Mouse (Mus musculus): Measurements from ENCODE around the gene Qprt. TPM values are rescaled to one million over a fixed set of nuclear protein-coding genes. Genes with fewer than 3 reads are reported as not detected.

Qprt gene
- total RNA-seq (2021): not detected

GRCm38 (mm10) chr7:127121911-127122270 lies at the start of gene Qprt:
Gene Qprt, minus strand, starts transcription at chr7:127122226.
- DNase-seq (ENCODE audit: low spot score): no peak
- intact Hi-C loops (cut with DNase I): loop anchor here (10.0 kb wide), 1 partner anchor 103 kb away; no protein-coding TSS in a partner anchor

DNA sequence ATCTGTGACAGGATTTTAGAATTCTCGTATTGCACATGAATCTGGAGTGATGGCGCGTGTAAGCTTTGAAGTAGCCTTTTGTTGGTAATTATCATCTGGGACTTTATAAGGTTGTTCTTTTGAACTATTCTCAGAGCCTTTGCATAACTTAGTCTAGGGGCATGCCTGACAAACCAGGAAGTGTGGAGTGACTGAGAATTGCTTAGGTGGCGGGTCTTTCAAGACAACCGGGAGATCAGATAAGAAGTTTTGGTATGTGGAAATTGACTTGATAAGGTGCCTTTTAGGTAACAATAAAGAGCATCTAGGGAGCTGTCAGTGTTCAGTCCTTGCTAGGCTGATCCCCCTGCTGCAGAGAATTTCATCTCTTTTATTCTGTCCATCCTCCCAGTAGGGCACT lies 44.5 kb upstream of the Qprt start:
- DNase-seq (ENCODE audit: low spot score): no peak
- intact Hi-C loops (cut with DNase I): no loop called here

DNA sequence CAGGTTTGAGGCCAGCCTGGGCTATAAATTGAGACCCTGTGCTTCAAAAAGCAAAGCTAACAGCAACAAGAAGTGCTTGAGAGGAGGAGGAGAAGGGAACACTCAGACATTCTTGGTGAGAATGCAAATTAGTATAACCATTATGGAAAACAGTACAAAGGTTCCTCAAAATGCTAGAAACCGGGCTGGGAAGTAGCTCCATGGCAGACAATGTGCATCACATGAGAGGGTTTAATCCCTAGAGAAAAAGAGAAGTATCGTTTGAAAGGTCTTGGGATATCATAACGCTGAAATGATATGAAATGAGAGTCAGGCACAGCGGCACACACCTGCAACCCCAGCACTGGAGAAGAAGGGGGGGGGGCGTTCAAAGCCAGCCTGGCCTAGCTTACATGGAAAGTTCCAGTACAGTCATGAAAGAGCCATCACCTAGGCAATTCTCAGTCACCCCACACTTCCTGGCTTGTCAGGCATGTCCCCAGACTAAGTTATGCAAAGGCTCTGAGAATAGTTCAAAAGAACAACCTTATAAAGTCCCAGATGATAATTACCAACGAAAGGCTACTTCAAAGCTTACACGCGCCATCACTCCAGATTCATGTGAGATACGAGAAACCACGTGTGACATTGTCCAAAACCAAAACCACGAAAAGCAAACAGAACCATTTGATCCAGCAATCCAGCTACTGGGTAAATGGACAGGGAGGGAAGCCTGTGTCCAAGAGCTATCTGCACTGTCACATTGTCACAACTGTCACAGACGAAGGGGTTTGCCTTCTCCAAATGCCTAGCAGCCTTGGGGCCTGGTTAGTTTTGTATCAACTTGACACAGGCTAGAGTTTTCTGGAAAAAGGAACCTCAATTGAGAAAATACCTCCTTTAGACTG lies 43.8 kb upstream of the Qprt start:
- DNase-seq (ENCODE audit: low spot score): no peak
- intact Hi-C loops (cut with DNase I): no loop called here

- intact Hi-C loops (cut with DNase I): no loop called here
- no peak for DNase-seq (ENCODE audit: low spot score)
Measured at GRCm38 (mm10) chr7:127164002-127164401, 42.0 kb upstream of the Qprt start.

DNA sequence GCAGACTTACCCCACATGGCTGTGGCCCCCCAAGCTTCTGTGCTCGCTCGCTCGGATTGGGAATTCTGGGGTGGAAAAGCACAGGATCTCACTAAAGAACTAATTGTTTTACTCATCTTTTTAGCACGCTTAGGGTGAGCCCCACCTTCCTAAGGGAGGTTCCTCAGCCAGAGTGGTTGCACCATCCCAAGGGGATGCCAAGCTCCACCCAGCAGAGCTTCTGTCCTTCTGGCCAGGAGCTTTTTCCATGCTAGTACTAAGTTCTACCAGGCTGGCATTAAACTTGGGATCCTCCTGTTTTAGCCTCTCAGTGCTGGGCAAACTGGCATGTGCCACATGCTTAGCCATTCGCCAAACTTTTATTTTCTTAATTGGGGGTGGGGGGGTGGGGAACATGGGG lies 40.5 kb upstream of the Qprt start:
- intact Hi-C loops (cut with DNase I): no loop called here
- DNase-seq (ENCODE audit: low spot score): no peak

GRCm38 (mm10) chr7:127157548-127157947 lies 35.5 kb upstream of the Qprt start:
- intact Hi-C loops (cut with DNase I): no loop called here

DNA sequence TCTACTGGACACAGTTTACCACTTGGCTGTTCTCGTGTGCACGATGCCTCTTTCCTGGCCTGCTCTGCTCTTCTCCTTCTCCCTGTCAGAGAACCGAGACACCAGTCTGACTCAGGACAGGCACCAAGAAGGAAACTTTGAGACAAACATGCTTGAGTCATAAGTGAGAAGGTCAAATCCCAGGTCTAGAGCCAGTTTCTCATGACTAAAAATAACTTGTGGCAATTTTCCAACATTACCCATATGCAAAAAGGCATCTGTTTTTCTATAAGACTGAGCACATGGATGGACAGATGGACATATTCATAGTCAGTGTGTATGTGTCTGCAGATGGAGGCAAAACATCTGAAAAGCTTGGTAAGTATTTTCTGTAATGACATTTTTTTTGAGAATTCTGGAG lies 31.5 kb upstream of the Qprt start:
- intact Hi-C loops (cut with DNase I): no loop called here
- DNase-seq (ENCODE audit: low spot score): no peak

More at GRCm38 (mm10) chr7:127157548-127157947, 35.5 kb upstream of the Qprt start:
- no peak for DNase-seq (ENCODE audit: low spot score)

DNA sequence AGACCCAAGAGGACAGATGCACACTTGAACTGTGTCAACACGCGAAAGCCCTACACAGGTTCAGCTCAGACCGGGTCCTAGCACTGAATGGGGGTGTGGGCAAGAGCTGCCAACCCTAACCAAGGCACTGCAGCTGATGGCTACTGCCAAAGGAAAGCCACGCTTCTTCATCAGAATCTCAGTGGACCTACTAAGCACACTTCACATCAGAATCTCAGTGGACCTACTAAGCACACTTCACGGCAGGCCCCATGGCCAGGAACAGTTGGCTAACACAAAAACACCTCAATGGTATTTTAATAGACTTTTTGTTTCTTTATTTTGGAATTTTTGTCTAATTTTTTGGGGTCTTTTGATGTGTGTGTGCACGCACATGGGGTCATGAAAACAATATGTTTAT lies 30.4 kb upstream of the Qprt start:
- intact Hi-C loops (cut with DNase I): no loop called here
- DNase-seq (ENCODE audit: low spot score): no peak

- intact Hi-C loops (cut with DNase I): no loop called here
- DNase-seq (ENCODE audit: low spot score): no peak
Measured at GRCm38 (mm10) chr7:127147901-127148300, 25.9 kb upstream of the Qprt start.

DNA sequence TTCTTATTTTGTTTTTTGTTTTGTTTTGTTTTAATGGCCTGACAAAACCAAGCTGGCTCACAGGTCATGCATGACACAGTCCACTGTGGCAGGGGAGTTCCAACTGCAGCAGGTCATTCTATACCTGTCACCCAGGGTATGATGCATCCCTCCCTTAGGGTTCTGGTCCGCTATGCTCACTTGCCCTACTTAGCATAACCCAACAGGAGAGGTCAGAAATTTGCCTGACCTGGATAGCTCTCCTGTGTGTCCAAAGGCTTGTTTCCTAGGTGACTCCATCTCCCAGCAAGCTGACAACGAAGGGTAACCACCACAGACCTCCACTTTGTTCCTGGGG lies 24.2 kb upstream of the Qprt start:
- DNase-seq (ENCODE audit: low spot score): no peak
- intact Hi-C loops (cut with DNase I): no loop called here

DNA sequence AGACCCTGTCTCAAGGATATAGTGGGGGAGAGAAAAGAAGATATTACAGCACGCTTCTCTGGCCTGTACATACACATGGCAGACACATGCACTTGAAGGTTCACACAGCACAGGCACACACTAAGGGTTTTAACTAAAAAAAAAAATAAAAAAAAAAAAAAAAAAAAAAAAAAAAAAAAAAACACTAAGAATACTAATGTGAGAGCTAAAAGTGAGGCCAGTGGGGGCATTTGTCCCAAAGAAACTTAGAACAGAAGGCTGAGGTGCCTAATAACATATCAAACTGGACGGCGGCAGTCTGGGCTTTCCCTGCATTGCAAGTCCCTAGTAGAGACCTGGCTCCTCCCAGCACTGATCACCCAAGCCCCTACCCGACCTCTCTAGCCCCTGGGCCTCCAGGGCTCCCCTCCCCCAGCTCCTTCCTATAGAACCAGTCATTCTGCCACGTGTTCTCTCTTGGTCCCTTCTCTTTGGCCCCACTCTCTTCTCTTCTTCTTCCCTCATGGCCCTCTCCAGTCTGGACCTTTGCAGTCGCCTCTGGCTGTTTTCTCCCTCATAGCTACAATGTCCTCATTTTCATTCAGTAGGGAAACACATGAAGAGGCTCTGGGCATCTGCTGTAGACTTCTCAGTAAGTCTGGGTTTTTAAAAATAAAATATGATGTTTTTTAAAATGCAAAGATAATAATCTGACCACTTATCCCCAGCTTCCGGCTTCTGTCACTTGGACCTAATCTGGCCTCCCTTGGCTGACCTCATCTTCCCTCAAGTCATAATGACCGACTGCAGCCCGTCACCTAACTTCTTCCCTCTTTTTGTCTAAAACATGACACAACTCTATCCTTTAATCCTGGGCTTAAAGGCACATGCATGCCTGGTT lies 23.6 kb upstream of the Qprt start:
- no peak for DNase-seq (ENCODE audit: low spot score)
- intact Hi-C loops (cut with DNase I): no loop called here

GRCm38 (mm10) chr7:127144412-127144811 lies 22.4 kb upstream of the Qprt start:
- intact Hi-C loops (cut with DNase I): no loop called here
- no peak for DNase-seq (ENCODE audit: low spot score)

DNA sequence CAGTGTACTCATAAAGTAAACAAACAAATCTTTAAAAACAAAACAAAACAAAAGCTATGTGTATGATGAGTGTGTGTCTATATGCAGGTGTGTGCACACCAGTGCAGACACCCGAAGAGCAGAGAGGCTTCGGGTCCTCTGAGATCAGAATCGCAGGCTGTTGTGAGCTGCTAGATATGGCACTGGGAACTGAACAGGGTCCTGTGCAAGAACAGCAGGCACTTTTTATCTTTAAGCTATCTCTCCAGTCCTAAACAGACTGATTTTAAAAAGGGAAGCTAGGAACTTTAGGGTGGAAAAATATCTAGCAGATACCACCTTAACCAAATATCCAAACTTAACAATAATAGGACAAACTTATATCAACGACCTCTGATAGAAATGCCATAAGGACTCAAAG lies 20.6 kb upstream of the Qprt start:
- intact Hi-C loops (cut with DNase I): no loop called here
- no peak for DNase-seq (ENCODE audit: low spot score)

- DNase-seq (ENCODE audit: low spot score): no peak
- intact Hi-C loops (cut with DNase I): no loop called here
Measured at GRCm38 (mm10) chr7:127142214-127142613, 20.2 kb upstream of the Qprt start.

DNA sequence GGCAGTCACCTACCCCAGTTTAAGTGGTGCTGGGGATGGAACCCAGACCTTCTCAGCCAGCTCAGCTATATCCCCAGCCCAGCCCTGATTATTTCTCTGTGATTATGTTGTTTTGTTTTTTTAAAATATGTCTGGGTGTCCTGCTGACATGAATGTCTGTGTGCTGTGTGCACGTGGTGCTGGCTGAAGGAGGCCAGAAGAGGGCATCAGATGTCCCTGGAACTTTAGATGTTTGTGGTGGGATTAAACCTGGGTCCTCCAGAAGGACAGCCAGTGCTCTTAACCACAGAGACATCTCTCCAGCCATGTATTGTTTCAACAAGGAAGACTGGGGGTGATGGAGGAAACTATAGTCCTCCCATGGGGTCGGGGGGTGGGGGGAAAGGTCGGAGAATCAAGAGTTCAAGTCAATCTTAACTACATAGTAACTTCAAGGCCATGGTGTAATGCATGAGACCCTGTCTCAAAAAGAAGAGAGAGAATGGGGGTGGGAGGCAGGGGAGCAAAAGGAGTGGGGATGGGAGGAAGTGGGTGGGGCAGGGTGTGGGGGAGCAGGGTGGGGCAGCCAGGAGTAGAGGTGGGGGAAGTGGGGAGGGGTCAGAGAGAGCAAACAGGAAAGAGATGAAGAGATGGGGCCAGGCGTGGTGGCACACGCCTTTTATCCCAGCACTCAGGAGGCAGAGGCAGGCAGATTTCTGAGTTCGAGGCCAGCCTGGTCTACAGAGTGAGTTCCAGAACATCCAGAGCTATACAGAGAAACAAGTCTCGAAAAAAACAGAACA lies 18.8 kb upstream of the Qprt start:
- intact Hi-C loops (cut with DNase I): no loop called here
- DNase-seq (ENCODE audit: low spot score): no peak

DNA sequence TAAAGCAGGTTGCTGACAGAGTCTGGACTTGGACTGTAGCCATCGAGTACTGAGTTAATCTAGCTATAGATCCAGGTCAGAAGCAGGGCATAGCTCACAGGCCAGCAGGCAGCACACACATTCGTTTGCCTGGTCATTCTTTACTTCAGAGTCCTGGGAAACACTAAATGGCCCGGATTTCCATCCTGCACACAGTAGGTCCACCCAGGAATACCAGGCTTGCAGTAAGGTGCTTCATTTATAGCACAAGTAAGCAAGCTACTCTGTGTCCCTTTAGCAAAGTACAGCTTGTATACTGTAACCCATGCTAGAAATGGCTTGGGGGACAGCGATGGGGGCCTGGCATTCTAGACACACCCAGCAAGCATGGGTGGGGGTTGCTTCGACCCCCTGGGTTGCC lies 17.5 kb upstream of the Qprt start:
- no peak for DNase-seq (ENCODE audit: low spot score)
- intact Hi-C loops (cut with DNase I): no loop called here

- intact Hi-C loops (cut with DNase I): no loop called here
- DNase-seq (ENCODE audit: low spot score): no peak
Measured at GRCm38 (mm10) chr7:127139100-127139499, 17.1 kb upstream of the Qprt start.

GRCm38 (mm10) chr7:127137262-127138017 lies 15.4 kb upstream of the Qprt start, which contains the start of gene Spn:
Gene Spn, minus strand, starts transcription at chr7:127137823.
- DNase-seq (ENCODE audit: low spot score): no peak
- intact Hi-C loops (cut with DNase I): no loop called here

- no peak for DNase-seq (ENCODE audit: low spot score)
- intact Hi-C loops (cut with DNase I): no loop called here
Measured at GRCm38 (mm10) chr7:127136181-127137071, 14.4 kb upstream of the Qprt start.

All from heart, postnatal 25 days (tissue).